Mouse (Mus musculus) urinary bladder, postnatal 14 days (tissue): ENCODE data around the gene Dnajc7.

Experiments used
- DNase-seq: peaks from one replicate; pipeline ENCODE4 v3.0.0; 2021; ENCODE audit warnings: low spot score

Dnajc7 gene

DNA sequence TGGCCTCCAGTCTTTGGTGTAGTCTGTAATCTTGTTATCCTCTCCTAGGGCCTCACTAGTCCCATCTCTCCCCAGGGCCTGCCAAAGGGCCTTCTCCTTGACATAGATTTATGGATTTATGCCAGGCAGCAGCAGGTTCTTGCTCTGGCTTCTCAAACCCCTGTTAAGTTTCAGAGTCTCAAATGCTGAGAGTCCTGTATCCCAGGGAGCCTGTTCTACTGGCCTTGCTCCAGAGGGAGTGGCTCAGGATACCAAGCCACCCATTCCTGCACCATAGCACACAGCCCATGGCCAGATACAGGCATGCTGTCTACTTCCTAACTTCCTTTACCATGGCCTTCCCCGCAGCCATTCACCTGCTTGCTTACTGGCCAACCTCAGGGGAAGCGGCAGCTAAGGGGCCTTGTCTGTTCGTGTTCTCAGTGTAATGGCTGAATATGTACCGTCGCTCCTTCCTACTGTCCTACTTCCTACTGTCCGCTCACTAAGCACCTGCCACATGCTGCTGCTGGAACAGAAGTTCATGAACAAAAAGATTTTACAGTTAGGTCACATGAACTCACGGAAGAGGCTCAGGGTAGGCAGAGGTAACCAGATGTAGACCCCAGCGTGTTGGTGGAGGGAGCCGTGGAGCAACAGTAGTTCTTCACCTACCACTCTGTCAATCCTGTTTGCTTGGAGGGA, 40.7 kb downstream of the Dnajc7 start:
- DNase-seq: no peak

DNA sequence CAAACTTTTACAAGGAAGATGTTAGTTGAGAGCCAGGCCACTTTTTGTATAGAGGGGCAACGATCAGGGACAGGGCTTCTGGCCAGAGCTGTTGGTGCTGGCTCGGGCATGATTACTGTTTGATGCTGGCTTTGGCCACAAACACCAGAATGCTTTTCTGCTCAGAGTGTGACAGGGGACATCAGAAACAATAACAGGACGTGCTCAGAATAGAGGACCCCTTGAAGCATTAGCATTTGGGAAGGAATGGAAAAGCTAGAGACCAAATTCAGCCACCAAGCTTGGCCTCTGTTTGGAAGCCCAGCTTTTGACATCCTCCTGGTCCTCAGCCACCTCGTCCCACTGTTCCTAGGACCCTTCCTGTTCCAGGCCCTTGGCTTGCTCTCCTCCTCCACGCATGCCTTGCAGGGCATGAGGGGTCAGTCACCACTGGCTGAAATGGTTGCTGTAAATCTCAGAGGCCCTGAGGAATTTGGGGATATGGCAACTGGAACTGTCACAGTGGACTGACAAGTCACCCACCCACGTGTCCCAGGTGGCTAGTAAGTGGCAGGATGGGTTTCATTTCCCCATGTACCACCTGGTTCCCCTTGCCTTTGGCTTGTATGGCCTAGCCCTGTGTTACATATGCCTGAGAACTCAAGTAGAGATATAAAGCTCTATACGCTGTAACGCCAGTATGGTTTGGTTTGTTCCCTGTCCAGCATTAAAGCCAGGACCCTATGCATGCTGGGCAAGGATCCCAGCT, 41.9 kb downstream of the Dnajc7 start:
- no peak for DNase-seq

DNA sequence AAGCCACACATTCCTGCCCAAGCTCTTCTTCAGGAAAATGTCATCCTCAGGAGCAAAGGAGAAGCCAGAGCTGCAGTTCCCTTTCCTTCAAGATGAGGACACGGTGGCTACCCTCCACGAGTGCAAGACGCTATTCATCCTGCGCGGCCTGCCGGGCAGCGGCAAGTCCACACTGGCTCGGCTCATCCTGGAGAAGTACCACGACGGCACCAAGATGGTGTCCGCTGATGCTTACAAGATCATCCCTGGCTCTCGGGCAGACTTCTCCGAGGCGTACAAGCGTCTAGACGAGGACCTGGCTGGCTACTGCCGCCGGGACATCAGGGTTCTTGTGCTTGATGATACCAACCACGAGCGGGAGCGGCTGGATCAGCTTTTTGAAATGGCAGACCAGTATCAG, 43.7 kb downstream of the Dnajc7 start:
- no peak for DNase-seq

DNA sequence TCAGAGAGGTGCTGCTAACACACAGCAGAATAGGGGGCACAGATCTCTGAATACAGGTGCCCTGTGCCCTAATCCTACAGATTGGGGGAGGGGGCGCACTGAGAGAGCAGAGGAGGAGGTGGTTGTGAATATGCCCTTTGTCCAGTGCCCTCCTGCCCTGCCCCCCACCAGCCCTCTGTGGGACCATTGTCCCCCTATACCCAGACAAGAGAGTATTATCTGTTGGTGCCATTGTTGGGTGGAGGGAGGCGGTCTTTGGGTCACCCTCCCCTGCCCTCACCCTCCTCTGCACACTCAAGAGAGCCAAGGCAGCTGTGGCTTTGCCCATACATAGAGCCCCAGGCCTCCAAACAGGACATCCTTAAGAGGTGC, 44.5 kb downstream of the Dnajc7 start:
- no peak for DNase-seq

DNA sequence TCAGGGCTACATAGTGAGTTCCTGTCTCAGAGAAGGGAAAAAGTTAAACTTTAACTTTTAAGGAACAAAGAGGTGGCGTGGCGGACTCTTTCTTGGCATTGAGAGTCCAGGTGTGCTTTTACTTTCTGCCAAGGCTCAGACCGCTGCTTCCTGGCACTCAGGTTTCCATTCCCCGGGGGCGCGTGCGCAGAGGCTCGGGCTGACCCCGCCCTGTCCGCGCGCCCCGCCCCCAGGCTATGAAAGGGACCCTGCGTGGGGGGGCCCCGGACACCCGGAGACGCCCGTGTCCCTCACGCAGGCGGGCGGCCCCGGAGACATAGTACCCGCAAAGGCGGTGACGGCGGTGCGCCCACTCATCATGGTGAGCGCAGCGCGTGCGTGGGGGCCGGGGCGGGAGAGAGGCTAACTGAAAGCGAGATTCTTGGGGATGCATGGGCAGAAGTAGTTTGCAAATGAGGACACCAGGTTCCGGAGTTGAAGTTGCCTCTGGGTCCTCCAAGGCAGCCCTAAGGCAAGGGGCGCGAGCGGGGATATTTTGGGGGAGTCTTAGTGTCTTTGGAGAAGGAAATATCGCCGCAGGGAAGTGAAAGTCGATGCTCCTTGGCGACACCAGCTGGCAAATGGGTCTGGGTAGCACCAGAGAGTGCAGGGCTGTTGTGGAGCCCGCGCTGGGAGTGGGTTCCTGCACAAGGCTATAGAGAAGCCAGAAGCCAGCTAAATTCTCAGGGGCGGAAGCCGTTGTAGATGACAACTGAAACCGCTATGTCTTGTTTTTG, 45.1 kb downstream of the Dnajc7 start, which contains the start of gene Cnp:
Gene Cnp (plus strand): TSS at position 197 of the 776 bp plus-strand sequence.
- peak; percentile 85 for DNase-seq

DNA sequence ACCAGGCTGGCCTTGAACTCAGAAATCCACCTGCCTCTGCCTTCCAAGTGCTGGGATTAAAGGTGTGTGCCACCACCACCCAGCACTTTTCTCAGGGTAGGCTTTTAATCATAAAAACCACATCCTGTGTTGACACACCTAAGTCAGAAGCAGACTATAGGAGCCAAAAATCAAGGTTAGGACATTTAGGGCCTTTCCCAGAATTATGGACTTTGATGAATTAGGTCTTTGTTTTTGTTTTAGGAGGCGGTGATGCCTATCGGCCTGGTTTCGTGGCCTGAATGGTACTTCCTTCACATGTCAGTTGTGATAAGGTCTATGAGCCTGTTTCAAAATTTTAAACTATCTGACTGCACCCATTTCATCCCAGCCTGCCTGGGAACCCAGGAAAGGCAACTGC, 45.8 kb downstream of the Dnajc7 start:
- no peak for DNase-seq

DNA sequence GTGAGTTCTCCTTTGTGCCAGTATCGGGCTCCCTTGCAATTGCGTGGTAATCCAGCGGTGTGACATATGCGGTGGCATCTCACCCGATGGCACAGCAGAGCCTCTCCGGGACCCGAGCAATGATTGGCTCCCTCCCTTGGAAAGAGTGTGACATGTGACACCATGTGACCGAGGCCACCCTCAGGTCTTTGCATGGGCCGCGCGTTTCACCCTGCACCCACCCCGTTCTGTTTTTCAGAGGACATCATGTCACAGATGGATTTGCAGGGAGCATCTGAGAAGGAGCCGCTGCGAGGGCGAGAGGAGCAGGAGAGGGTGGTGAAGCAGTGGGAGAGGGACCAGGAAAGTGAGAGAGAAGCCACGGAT, 48.8 kb downstream of the Dnajc7 start:
- no peak for DNase-seq

DNA sequence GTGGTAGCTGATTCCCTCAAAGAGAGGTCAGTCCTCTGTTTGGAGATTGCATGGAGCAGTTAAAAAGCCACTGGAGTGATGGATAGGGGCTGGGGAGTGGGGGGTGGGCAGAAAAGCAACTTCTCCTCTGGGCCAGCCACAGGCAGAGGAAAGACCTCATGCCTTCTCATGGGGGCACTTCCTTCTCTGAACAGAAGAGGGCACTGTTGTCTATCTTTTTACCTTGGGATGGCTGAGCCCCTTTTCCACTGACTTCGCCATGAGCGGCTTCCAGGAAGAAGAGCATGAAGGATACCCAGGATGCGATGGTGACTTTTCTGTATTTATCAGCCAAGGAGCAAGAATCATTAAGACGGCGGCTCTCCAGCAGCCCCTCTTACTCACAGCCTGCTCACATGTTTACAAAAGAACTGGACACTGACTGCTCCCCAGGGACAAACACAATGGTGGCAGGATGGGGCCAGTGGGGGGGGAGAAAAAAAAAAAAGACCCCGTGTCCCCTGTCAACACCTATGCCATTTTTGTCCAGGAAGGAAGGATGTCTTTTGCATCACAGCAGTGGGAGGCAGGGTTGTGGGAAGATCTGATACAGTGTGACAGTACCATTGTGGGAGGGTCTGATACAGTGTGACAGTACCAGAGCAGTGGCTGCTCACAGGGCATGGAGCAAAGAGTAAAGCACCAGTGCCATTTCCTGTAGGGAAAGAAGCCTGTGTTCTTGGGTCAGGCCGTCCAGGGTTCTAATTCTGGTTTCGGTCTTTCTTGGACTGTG, 49.4 kb downstream of the Dnajc7 start:
- peak; percentile 75 for DNase-seq

DNA sequence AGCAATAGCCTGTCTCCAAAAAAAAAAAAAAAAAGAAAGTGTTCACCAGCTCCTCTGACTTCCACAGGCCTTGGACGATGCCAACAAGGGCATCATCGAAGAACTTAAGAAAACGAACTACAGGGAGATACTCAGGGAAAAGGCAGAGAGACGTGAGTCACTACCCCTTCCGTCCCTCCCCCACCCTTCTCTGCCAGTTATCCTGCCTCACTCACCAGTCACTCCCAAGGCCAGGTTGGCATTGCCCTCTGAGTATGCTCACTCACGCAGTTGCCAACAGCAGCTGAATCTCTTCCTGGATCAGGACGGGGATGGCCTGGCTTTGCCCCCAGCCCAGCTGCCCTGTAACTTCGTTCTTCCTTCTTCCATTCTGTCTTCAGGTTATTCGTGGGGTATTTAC, 50.2 kb downstream of the Dnajc7 start:
- DNase-seq: no peak

DNA sequence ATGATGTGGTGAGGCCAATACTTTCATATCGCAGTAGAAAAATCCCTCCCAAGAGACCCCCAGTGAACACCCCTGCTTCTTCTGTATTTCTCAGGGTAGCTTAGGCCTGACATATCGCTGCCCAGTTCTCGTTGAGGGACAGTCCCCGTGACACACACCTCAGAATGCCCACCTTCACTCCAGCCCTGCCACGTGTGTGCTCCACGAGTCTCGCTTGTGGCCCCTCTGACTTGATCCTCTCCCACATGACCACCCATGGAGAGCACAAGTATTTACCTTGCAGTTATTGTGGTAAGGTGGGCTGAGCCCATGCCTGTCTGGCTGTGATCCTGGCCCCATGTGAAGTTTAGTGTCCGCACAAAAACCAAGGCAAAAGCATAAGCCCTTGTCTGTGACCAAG, 51.3 kb downstream of the Dnajc7 start:
- DNase-seq: no peak

DNA sequence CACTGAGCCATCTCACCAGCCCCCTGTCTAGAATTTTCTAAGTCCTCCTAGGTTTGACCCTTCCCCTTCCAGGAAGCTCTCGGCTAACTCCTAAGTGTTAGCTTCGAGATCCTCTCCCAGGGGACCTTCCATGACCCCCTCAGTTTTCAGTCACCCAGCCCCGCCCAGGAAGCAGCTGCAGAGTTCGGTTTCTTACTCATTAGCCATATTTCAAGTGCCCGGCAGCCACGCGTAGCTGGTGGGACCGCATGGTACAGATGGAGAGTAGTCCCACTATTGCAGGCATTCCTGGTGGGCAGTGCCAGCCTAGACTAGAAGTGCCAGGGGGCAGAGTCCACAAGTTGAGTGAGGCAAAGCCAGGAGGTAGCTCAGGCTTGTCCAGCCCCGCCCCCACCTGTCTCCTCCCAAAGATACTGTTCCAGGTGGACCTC, 52.1 kb downstream of the Dnajc7 start:
- no peak for DNase-seq

DNA sequence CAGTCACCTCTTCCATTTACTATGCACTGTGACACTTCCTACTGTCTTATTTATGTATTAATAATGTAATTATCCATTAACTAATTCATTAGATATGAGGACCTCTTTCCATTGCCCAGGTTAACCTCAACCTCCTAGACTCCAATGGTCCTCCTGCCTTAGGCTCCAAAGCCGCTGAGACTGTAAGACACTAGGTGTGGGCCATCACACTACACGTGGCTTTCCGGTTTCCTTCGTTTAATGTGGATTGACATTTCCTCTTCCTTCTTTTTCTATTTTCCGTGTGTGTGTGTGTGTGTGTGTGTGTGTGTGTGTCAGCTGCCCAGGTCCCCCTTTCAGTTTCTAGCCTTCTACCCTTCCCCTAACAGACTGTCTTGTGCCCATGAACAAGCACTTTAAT, 52.7 kb downstream of the Dnajc7 start:
- DNase-seq: no peak

DNA sequence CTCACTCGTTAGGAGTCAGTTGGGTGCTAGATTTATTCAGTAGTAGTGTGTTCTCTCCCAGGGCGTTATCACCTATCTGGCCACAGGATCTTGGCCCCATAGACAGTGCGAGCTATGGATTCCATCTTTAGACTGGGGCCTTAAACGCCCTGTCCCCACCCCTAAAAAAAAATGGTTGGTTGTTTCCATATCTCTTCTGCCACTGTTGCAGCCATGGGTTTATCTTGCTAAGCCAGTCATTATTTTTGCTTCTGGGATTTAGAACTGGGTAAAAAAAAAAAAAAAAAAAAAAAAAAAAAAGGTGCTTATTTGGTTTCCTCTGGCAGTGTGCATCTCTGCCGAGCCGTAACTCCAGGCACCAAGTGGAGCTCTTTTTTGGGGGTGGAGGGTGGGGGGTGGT, 55.3 kb downstream of the Dnajc7 start:
- DNase-seq: no peak

DNA sequence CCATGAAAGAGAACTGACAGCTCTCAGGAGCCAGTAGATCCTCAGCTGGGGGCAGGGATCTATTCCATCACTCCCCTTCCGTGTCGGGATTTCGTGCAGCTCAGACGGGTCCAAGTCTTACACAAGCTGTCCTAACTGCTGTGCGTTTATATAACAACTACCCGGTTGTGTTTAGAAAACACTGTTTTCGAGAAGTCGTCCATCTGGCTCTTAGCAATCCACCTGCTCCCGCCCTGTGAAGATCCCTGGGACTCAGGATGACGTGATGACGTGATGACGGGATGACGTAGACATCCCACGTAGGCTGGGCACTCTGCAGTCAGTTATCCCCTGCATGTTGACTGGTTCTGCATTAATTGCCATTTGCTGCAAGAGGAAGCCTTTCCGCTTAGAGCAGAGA, 55.7 kb downstream of the Dnajc7 start:
- DNase-seq: no peak

DNA sequence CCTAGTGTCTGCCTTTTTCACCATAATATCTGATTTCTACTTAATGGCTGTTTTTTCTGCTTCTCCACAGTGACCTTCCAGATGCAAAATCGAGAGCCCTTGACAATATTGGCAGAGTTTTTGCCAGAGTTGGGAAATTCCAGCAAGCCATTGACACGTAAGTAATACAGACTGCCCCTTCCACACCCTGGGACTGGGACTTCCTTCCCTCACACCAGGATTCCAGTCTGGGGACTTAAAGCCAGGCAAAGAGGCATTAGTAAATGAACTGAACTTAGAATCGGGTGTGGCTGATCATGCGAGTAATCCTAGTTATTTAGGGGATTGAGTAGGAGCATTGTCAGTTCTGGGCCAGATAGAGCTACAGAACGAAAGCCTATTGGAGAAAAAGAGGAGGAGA, 58.2 kb downstream of the Dnajc7 start:
- no peak for DNase-seq

DNA sequence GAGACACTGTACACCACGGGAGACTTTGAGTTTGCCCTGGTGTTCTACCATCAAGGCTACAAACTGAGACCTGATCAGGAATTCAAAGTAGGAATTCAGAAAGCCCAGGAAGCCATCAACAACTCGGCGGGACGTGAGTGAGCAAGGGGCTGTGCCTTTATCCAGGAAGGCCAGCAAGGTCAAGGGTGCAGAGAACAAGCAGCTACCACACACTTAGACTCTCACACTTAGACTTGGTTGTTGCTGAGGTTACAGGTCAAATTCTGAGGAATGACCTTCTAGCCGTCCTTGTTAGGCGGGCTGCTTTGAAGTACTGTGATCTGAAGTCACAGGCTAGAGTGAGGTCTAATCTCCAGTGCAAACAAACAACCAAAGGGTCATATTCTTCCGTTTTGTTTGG, 60.5 kb downstream of the Dnajc7 start:
- no peak for DNase-seq

DNA sequence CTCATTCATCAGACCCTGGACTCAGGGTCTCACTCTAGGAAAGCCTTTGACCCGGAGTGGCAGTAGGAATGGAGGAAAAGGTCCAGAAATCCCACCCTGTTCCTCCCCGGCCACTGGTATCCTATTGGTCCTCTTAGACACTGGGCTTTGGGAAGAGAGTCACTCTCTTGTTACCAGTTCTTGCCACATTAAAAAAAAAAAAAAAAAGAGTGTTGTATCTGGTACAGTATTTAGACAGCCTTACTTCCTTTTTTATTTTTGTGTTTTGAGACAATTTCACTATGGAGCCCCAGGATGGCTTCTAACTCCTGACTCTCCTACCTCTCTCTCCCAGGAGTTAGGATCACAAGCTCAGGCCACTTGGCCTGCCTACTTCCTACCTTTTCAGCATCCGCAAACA, 62.4 kb downstream of the Dnajc7 start:
- DNase-seq: no peak

DNA sequence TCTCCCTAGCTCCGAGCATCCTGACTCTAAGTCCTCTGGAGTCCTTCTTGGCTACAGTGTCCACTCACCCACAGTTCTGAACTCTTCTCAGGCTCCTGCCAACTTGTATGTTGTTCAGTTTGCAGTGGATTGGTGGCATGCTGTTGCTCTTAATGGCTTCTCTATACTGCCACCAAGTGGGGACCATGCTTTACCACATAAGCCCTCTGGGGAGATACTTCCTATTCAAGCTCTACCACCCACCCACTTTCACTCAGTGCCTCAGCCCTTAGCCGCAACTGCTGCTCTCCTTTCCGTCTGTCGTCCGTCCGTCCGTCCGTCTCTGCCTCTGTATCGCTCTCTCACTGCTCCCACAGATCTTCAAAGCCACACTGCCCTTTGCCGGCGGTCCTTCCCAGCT, 64.4 kb downstream of the Dnajc7 start:
- peak; percentile 66 for DNase-seq

DNA sequence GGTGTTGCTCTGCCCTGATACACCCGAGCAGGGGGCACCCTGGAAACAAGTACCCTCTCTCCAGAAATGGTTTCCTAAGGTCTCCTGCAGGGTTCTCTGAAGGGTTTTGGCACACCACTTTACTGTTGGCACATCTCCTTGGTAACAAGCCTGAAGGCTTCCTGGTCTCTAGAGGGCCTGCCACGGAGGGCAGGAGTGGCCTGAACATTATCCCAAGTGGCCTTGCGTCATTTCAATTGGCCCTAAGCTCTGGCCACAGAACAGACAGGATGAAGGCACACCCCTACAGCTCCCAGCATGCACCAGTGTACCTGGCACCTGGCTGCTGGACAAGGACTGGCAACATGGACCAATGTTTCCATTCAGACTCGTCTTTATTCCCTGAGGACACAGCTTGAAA, 67.1 kb downstream of the Dnajc7 start:
- DNase-seq: no peak

DNA sequence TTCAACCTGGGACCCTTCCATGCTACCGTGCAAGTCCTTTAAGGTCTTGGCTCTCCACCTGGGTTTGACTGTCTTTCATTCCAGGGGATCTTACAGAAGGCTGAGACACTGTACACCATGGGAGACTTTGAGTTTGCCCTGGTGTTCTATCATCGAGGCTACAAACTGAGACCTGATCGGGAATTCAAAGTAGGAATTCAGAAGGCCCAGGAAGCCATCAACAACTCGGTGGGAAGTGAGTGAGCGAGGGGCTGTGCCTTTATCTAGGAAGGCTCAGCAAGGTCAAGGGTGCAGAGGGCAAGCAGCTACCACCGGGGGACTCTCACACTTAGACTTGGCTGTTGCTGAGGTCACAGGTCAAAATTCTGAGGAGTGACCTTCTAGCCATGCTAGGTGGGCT, 69.9 kb downstream of the Dnajc7 start:
- no peak for DNase-seq

DNA sequence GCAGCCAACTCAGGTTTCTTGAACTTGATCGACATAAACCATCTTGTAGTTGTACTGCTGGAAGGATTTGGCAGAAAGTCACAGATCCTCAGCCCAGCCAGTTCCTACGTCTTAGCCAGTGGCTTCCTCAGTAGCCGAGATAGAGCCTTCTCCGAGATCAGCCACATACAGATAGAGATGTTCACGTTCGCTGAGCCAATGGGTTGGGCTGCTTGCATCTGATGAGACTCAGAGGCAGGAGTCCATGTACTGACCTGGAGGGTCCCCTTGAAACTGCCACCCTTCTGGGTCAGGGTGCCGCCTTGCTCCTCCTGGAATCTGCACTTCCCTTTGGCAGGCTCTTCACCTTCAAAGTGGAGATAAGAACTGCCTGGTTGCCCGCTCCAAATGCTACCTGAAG, 70.5 kb downstream of the Dnajc7 start:
- DNase-seq: no peak

DNA sequence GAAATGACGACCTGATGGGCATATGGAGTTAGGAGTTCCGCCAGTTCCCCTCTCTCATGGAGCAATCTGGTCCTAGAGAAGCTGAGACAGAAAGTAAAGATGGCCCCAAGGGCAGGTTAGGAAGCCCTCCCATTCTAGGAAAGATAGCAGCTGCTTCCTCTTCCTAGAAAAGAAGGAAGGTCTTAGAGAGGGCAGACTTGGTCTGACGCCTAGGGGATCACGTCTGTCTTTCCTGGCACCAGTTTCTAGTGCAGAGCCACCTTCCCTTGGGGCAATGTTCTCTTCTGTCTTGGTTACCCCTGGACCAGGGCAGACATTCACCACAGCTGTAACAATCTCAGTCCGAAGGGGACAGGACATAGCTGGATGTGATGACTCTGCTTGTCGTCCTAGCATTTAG, 71.8 kb downstream of the Dnajc7 start:
- DNase-seq: no peak
